Mouse (Mus musculus): ENCODE data around the gene Cntn1. TPM values are rescaled to one million over a fixed set of nuclear protein-coding genes. Genes with fewer than 3 reads are reported as not detected.

The Cntn1 gene
- polyA plus RNA-seq, 1 experiment from 2014 or later: 2.0 TPM

GRCm38 (mm10) chr15:92210486-92211235 lies 159.7 kb downstream of the Cntn1 start:
- WGBS: 79% methylated on average over 7 of the region's 7 CpGs
- no peaks in the 10 kb centered on the region for H3K4me1 ChIP-seq
- no peak for ATAC-seq (replicated peaks; ENCODE audit: low FRiP score)

GRCm38 (mm10) chr15:92215841-92216240 lies 164.9 kb downstream of the Cntn1 start:
- H3K4me3 ChIP-seq (replicated peaks): no peak overlapping the region
- H3K4me1 ChIP-seq: no peaks in the 10 kb centered on the region
- no peak overlapping the region for H3K27ac ChIP-seq
- H3K36me3 ChIP-seq: no peaks in the 10 kb centered on the region
- no peak overlapping the region for H3K9ac ChIP-seq
- no peak for ATAC-seq (replicated peaks; ENCODE audit: low FRiP score)
- 69% methylated on average over 3 of the region's 3 CpGs for WGBS
- H3K4me2 ChIP-seq: no peak overlapping the region
- no peaks in the 10 kb centered on the region for H3K27me3 ChIP-seq
- H3K9me3 ChIP-seq (replicated peaks): no peaks in the 10 kb centered on the region

More at GRCm38 (mm10) chr15:92210486-92211235, 159.7 kb downstream of the Cntn1 start:
- H3K4me3 ChIP-seq (replicated peaks): no peak overlapping the region
- no peak overlapping the region for H3K27ac ChIP-seq
- no peaks in the 10 kb centered on the region for H3K36me3 ChIP-seq
- no peaks in the 10 kb centered on the region for H3K9me3 ChIP-seq (replicated peaks)
- H3K4me2 ChIP-seq: no peak overlapping the region
- H3K27me3 ChIP-seq: no peaks in the 10 kb centered on the region
- H3K9ac ChIP-seq: no peak overlapping the region

GRCm38 (mm10) chr15:92221446-92221845 lies 170.5 kb downstream of the Cntn1 start:
- H3K4me3 ChIP-seq (replicated peaks): no peak overlapping the region
- H3K27me3 ChIP-seq: no peaks in the 10 kb centered on the region
- H3K4me2 ChIP-seq: no peak overlapping the region
- no peaks in the 10 kb centered on the region for H3K4me1 ChIP-seq
- 79% methylated on average over 2 of the region's 2 CpGs for whole genome bisulfite sequencing
- ATAC-seq (replicated peaks; ENCODE audit: low FRiP score): no peak
- H3K9me3 ChIP-seq (replicated peaks): no peaks in the 10 kb centered on the region
- H3K27ac ChIP-seq: no peak overlapping the region
- no peak overlapping the region for H3K9ac ChIP-seq
- no peaks in the 10 kb centered on the region for H3K36me3 ChIP-seq

GRCm38 (mm10) chr15:92231386-92231785 lies 180.4 kb downstream of the Cntn1 start:
- WGBS: 24% methylated on average over 7 of the region's 7 CpGs
- Histone ChIP-seq H3K36me3 (no peaks in the 10 kb centered on the region), H3K4me1 (no peaks in the 10 kb centered on the region), H3K27ac (no peak overlapping the region), H3K27me3 (no peaks in the 10 kb centered on the region), H3K4me3 (replicated peaks) (no peak overlapping the region), H3K4me2 (no peak overlapping the region), H3K9me3 (replicated peaks) (no peaks in the 10 kb centered on the region), H3K9ac (no peak overlapping the region)
- ATAC-seq (replicated peaks; ENCODE audit: low FRiP score): no peak

- Histone ChIP-seq H3K4me2 (no peak overlapping the region), H3K9me3 (replicated peaks) (no peaks in the 10 kb centered on the region), H3K4me3 (replicated peaks) (no peak overlapping the region), H3K4me1 (no peaks in the 10 kb centered on the region), H3K36me3 (no peaks in the 10 kb centered on the region), H3K9ac (no peak overlapping the region), H3K27ac (no peak overlapping the region), H3K27me3 (no peaks in the 10 kb centered on the region)
- 77% methylated on average over 6 of the region's 6 CpGs for WGBS
- ATAC-seq (replicated peaks; ENCODE audit: low FRiP score): no peak
These were observed 184.9 kb downstream of the Cntn1 start for GRCm38 (mm10) chr15:92235836-92236235.

- Histone ChIP-seq H3K27ac (no peak overlapping the region), H3K4me2 (no peak overlapping the region), H3K9ac (no peak overlapping the region), H3K4me1 (no peaks in the 10 kb centered on the region), H3K9me3 (replicated peaks) (no peaks in the 10 kb centered on the region), H3K36me3 (no peaks in the 10 kb centered on the region), H3K4me3 (replicated peaks) (no peak overlapping the region), H3K27me3 (no peaks in the 10 kb centered on the region)
- ATAC-seq (replicated peaks; ENCODE audit: low FRiP score): no peak
- WGBS: 29% methylated on average over 7 of the region's 7 CpGs
These were observed 214.2 kb downstream of the Cntn1 start for GRCm38 (mm10) chr15:92264980-92265707.

- 58% methylated on average over 3 of the region's 3 CpGs for WGBS
- no peak for ATAC-seq (replicated peaks; ENCODE audit: low FRiP score)
- H3K4me3 ChIP-seq (replicated peaks): no peak overlapping the region
These were observed 217.4 kb downstream of the Cntn1 start for GRCm38 (mm10) chr15:92268341-92268740.

GRCm38 (mm10) chr15:92268741-92269322 lies 217.9 kb downstream of the Cntn1 start:
- Histone ChIP-seq H3K36me3 (no peaks in the 10 kb centered on the region), H3K9me3 (replicated peaks) (no peaks in the 10 kb centered on the region), H3K9ac (no peak overlapping the region), H3K4me3 (replicated peaks) (no peak overlapping the region), H3K4me2 (no peak overlapping the region), H3K4me1 (no peaks in the 10 kb centered on the region), H3K27ac (no peak overlapping the region), H3K27me3 (no peaks in the 10 kb centered on the region)
- ATAC-seq (replicated peaks; ENCODE audit: low FRiP score): no peak
- 89% methylated on average over 18 of the region's 18 CpGs for WGBS

More at GRCm38 (mm10) chr15:92268341-92268740, 217.4 kb downstream of the Cntn1 start:
- Histone ChIP-seq H3K27ac (no peak overlapping the region), H3K9me3 (replicated peaks) (no peaks in the 10 kb centered on the region), H3K4me2 (no peak overlapping the region), H3K9ac (no peak overlapping the region), H3K27me3 (no peaks in the 10 kb centered on the region), H3K36me3 (no peaks in the 10 kb centered on the region), H3K4me1 (no peaks in the 10 kb centered on the region)

- H3K9me3 ChIP-seq (replicated peaks): no peaks in the 10 kb centered on the region
- 62% methylated on average over 6 of the region's 6 CpGs for WGBS
- no peak overlapping the region for H3K9ac ChIP-seq
These were observed 220.9 kb downstream of the Cntn1 start for GRCm38 (mm10) chr15:92271801-92272365.

GRCm38 (mm10) chr15:92276826-92277225 lies 225.9 kb downstream of the Cntn1 start:
- Histone ChIP-seq H3K9ac (no peak overlapping the region), H3K27me3 (no peaks in the 10 kb centered on the region)

More at GRCm38 (mm10) chr15:92271801-92272365, 220.9 kb downstream of the Cntn1 start:
- Histone ChIP-seq H3K4me2 (no peak overlapping the region), H3K27ac (no peak overlapping the region), H3K4me1 (no peaks in the 10 kb centered on the region), H3K36me3 (no peaks in the 10 kb centered on the region), H3K27me3 (no peaks in the 10 kb centered on the region), H3K4me3 (replicated peaks) (no peak overlapping the region)
- no peak for ATAC-seq (replicated peaks; ENCODE audit: low FRiP score)

GRCm38 (mm10) chr15:92277984-92278383 lies 227.0 kb downstream of the Cntn1 start:
- H3K9me3 ChIP-seq (replicated peaks): no peaks in the 10 kb centered on the region
- no peak overlapping the region for H3K4me2 ChIP-seq
- no peak for ATAC-seq (replicated peaks; ENCODE audit: low FRiP score)
- H3K9ac ChIP-seq: no peak overlapping the region
- no peaks in the 10 kb centered on the region for H3K36me3 ChIP-seq
- no peaks in the 10 kb centered on the region for H3K4me1 ChIP-seq
- H3K4me3 ChIP-seq (replicated peaks): no peak overlapping the region
- no peak overlapping the region for H3K27ac ChIP-seq
- 74% methylated on average over 4 of the region's 4 CpGs for WGBS
- no peaks in the 10 kb centered on the region for H3K27me3 ChIP-seq

More at GRCm38 (mm10) chr15:92276826-92277225, 225.9 kb downstream of the Cntn1 start:
- Histone ChIP-seq H3K4me3 (replicated peaks) (no peak overlapping the region), H3K4me1 (no peaks in the 10 kb centered on the region), H3K27ac (no peak overlapping the region), H3K9me3 (replicated peaks) (no peaks in the 10 kb centered on the region), H3K36me3 (no peaks in the 10 kb centered on the region), H3K4me2 (no peak overlapping the region)
- WGBS: 21% methylated on average over 4 of the region's 4 CpGs
- ATAC-seq (replicated peaks; ENCODE audit: low FRiP score): 0 out of 2 replicates have a peak, but pooled peaks have one; percentile 49

- Histone ChIP-seq H3K4me1 (no peaks in the 10 kb centered on the region), H3K27ac (no peak overlapping the region), H3K27me3 (no peaks in the 10 kb centered on the region), H3K36me3 (no peaks in the 10 kb centered on the region), H3K9me3 (replicated peaks) (no peaks in the 10 kb centered on the region), H3K4me2 (no peak overlapping the region), H3K4me3 (replicated peaks) (no peak overlapping the region), H3K9ac (no peak overlapping the region)
- ATAC-seq (replicated peaks; ENCODE audit: low FRiP score): no peak
- 84% methylated on average over 6 of the region's 6 CpGs for WGBS
These were observed 230.0 kb downstream of the Cntn1 start for GRCm38 (mm10) chr15:92280966-92281365.
